Mouse (Mus musculus): ENCODE results near the gene Mef2a. TPM values are rescaled to one million over a fixed set of nuclear protein-coding genes. Genes with fewer than 3 reads are reported as not detected.

Mef2a gene
- polyA plus RNA-seq, 1 experiment = 0.20 TPM

GRCm38 (mm10) chr7:67241969-67242368 lies 130.7 kb downstream of the Mef2a start:
- no peak for TF ChIP-seq GATA1 (IDR thresholded peaks at IDR 0.05; ENCODE audit: low read length)
- no peak for TF ChIP-seq TAL1 (IDR thresholded peaks at IDR 0.05; ENCODE audit: low read length)
- no peaks in the 10 kb centered on the region for H3K9me3 ChIP-seq (ENCODE audit: control insufficient read depth, low read length)
- peaks cover 14% of the 10 kb centered on the region for H3K36me3 ChIP-seq (ENCODE audit: control insufficient read depth)
- no peak overlapping the region for H3K4me3 ChIP-seq (replicated peaks)
- H3K27me3 ChIP-seq (ENCODE audit: control insufficient read depth) = no peaks in the 10 kb centered on the region
- peaks cover 7% of the 10 kb centered on the region for H3K4me1 ChIP-seq (ENCODE audit: control insufficient read depth)

- Histone ChIP-seq H3K4me3 (replicated peaks) (no peak overlapping the region), H3K9me3 (ENCODE audit: control insufficient read depth, low read length) (no peaks in the 10 kb centered on the region), H3K27me3 (ENCODE audit: control insufficient read depth) (no peaks in the 10 kb centered on the region), H3K36me3 (ENCODE audit: control insufficient read depth) (peaks cover 42% of the 10 kb centered on the region), H3K4me1 (ENCODE audit: control insufficient read depth) (no peaks in the 10 kb centered on the region)
- TF ChIP-seq GATA1 (IDR thresholded peaks at IDR 0.05; ENCODE audit: low read length) (no peak), TAL1 (IDR thresholded peaks at IDR 0.05; ENCODE audit: low read length) (no peak)
Measured at GRCm38 (mm10) chr7:67237752-67238151, 134.9 kb downstream of the Mef2a start.

DNA sequence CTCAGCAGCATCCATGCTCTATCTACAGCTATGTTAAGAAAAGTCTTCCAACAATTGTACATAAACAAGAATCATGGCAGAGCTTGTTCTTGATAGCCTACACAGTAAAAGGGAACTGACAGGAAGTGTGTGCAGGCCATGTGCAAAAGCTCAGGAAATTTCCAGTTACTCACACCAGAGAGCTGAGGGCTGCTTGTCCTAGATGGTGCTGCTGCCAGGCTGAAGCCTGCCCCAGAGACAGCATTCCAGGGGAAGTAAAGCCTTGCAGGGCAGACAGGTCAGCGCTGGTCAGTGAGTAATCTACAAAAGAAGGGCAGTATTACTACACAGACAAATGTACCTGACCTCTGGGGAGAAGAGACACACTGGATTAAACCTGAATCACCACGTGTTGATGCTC lies 136.3 kb downstream of the Mef2a start:
- peaks cover 48% of the 10 kb centered on the region for H3K36me3 ChIP-seq (ENCODE audit: control insufficient read depth)
- H3K27me3 ChIP-seq (ENCODE audit: control insufficient read depth) = no peaks in the 10 kb centered on the region

GRCm38 (mm10) chr7:67234797-67235196 lies 137.9 kb downstream of the Mef2a start:
- no peaks in the 10 kb centered on the region for H3K4me1 ChIP-seq (ENCODE audit: control insufficient read depth)
- H3K36me3 ChIP-seq (ENCODE audit: control insufficient read depth) = peaks cover 50% of the 10 kb centered on the region
- H3K4me3 ChIP-seq (replicated peaks) = no peak overlapping the region
- H3K27me3 ChIP-seq (ENCODE audit: control insufficient read depth) = no peaks in the 10 kb centered on the region
- TF ChIP-seq GATA1 (IDR thresholded peaks at IDR 0.05; ENCODE audit: low read length) = no peak
- no peak for TF ChIP-seq TAL1 (IDR thresholded peaks at IDR 0.05; ENCODE audit: low read length)
- H3K9me3 ChIP-seq (ENCODE audit: control insufficient read depth, low read length) = no peaks in the 10 kb centered on the region

More for the DNA sequence above, 136.3 kb downstream of the Mef2a start:
- Histone ChIP-seq H3K9me3 (ENCODE audit: control insufficient read depth, low read length) (no peaks in the 10 kb centered on the region), H3K4me3 (replicated peaks) (no peak overlapping the region), H3K4me1 (ENCODE audit: control insufficient read depth) (no peaks in the 10 kb centered on the region)
- TF ChIP-seq GATA1 (IDR thresholded peaks at IDR 0.05; ENCODE audit: low read length) (no peak), TAL1 (IDR thresholded peaks at IDR 0.05; ENCODE audit: low read length) (no peak)

GRCm38 (mm10) chr7:67232504-67232903 lies 140.2 kb downstream of the Mef2a start:
- Histone ChIP-seq H3K4me3 (replicated peaks) (no peak overlapping the region), H3K36me3 (ENCODE audit: control insufficient read depth) (peaks cover 43% of the 10 kb centered on the region), H3K4me1 (ENCODE audit: control insufficient read depth) (peaks cover 2% of the 10 kb centered on the region; the same call in 1 of the 2 replicates), H3K9me3 (ENCODE audit: control insufficient read depth, low read length) (no peaks in the 10 kb centered on the region), H3K27me3 (ENCODE audit: control insufficient read depth) (no peaks in the 10 kb centered on the region)
- TF ChIP-seq TAL1 (IDR thresholded peaks at IDR 0.05; ENCODE audit: low read length) = no peak
- TF ChIP-seq GATA1 (IDR thresholded peaks at IDR 0.05; ENCODE audit: low read length) = no peak

DNA sequence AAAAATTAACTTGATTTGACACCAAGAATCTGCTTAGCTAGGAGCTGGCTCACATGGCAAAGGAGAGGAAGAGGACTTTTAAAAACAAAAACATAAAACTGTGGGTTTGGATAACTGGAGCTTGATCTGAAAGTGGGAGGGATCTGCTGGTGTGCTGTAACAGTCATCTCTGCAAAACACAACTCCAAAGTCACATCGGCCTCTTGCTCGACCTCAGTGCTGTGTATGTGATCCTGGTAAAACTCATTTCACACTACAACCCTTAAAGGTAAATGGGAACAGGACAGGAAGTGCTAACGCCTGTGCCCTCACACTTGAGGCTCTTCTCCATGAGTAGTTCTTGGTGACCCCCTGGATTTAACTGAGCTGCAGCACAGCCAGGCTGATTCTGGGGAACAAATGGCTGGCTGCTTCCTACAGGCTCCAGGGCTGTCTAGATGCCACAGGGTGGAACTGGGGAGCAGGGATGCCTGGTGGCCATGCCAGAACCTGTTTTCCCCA lies 142.0 kb downstream of the Mef2a start:
- H3K9me3 ChIP-seq (ENCODE audit: control insufficient read depth, low read length) = no peaks in the 10 kb centered on the region
- H3K4me3 ChIP-seq (replicated peaks) = no peak overlapping the region
- peaks cover 41% of the 10 kb centered on the region for H3K36me3 ChIP-seq (ENCODE audit: control insufficient read depth)
- TF ChIP-seq GATA1 (IDR thresholded peaks at IDR 0.05; ENCODE audit: low read length) (no peak), TAL1 (IDR thresholded peaks at IDR 0.05; ENCODE audit: low read length) (no peak)
- H3K27me3 ChIP-seq (ENCODE audit: control insufficient read depth) = no peaks in the 10 kb centered on the region
- H3K4me1 ChIP-seq (ENCODE audit: control insufficient read depth) = peaks cover 2% of the 10 kb centered on the region; the same call in 1 of the 2 replicates

DNA sequence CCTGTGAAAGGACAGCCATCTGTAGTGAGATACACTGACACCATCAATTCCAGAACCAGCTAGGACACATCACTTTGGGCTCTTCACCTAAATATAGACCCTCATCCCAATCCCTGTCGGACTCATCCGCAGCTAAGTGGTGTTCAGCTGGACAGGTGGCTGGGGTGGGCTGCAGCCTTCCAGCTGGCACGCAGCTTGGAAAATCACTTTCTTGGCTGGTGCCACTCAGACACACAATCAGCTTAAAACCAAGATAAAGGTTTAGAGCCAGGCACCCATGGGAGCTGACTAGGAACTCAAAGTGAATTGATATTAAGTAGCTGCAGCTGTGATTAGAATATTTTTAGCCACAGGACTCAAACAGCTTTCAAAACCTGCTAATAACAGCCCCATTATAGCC lies 142.4 kb downstream of the Mef2a start:
- H3K4me3 ChIP-seq (replicated peaks) = no peak overlapping the region
- H3K4me1 ChIP-seq (ENCODE audit: control insufficient read depth) = peaks cover 2% of the 10 kb centered on the region; the same call in 1 of the 2 replicates
- peaks cover 38% of the 10 kb centered on the region for H3K36me3 ChIP-seq (ENCODE audit: control insufficient read depth)
- no peaks in the 10 kb centered on the region for H3K9me3 ChIP-seq (ENCODE audit: control insufficient read depth, low read length)
- no peaks in the 10 kb centered on the region for H3K27me3 ChIP-seq (ENCODE audit: control insufficient read depth)
- TF ChIP-seq GATA1 (IDR thresholded peaks at IDR 0.05; ENCODE audit: low read length) (no peak), TAL1 (IDR thresholded peaks at IDR 0.05; ENCODE audit: low read length) (no peak)

DNA sequence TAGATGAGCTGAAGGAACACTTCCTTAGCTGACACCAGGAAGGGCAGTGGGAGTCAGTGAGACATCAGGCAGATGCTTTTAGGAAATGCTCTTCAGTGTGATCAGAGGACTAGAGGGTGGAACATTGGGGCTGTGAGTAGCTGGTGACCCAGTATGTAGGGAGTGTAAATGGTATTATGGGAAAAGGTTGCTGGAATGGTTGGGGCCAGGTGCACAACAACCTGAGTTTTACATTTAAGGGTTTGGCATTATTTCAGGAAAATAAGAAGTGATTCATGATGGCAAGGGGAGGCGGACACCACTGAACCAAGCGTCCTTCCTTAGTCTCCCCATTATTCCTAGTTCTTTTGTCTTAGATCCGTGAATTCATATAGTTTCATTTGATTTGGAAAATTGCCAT lies 143.0 kb downstream of the Mef2a start:
- TF ChIP-seq GATA1 (IDR thresholded peaks at IDR 0.05; ENCODE audit: low read length) (no peak), TAL1 (IDR thresholded peaks at IDR 0.05; ENCODE audit: low read length) (no peak)
- Histone ChIP-seq H3K36me3 (ENCODE audit: control insufficient read depth) (peaks cover 33% of the 10 kb centered on the region), H3K27me3 (ENCODE audit: control insufficient read depth) (no peaks in the 10 kb centered on the region), H3K9me3 (ENCODE audit: control insufficient read depth, low read length) (no peaks in the 10 kb centered on the region), H3K4me1 (ENCODE audit: control insufficient read depth) (peaks cover 2% of the 10 kb centered on the region; the same call in 1 of the 2 replicates), H3K4me3 (replicated peaks) (no peak overlapping the region)

- Histone ChIP-seq H3K27me3 (ENCODE audit: control insufficient read depth) (no peaks in the 10 kb centered on the region), H3K4me3 (replicated peaks) (no peak overlapping the region), H3K4me1 (ENCODE audit: control insufficient read depth) (peaks cover 2% of the 10 kb centered on the region; the same call in 1 of the 2 replicates), H3K9me3 (ENCODE audit: control insufficient read depth, low read length) (no peaks in the 10 kb centered on the region), H3K36me3 (ENCODE audit: control insufficient read depth) (peaks cover 27% of the 10 kb centered on the region)
- TF ChIP-seq GATA1 (IDR thresholded peaks at IDR 0.05; ENCODE audit: low read length) (no peak), TAL1 (IDR thresholded peaks at IDR 0.05; ENCODE audit: low read length) (no peak)
Measured at GRCm38 (mm10) chr7:67228891-67229602, 143.6 kb downstream of the Mef2a start.

Data from erythroblast, embryonic 14.5 days (primary cell).